Mouse (Mus musculus): ENCODE measurements around the gene Gm28778. TPM values are rescaled to one million over a fixed set of nuclear protein-coding genes. Genes with fewer than 3 reads are reported as not detected.

Gene Gm28778
- polyA plus RNA-seq, 1 experiment = not detected

Other genes with a start within 250 kb of the Gm28778 start
- 0.11 and 0.34 TPM in 2 replicates for gene Mstn, start 235.5 kb upstream of the Gm28778 start, polyA plus RNA-seq (2012; rRNA removed)
- gene 1700019A02Rik, start 109.5 kb upstream of the Gm28778 start, polyA plus RNA-seq (2012; rRNA removed) = not detected in 2 replicates
- 4.4 and 4.5 TPM in 2 replicates for gene Pms1, start 93 bp upstream of the Gm28778 start, polyA plus RNA-seq (2012; rRNA removed)
- gene Ormdl1, start within 50 bp of the Gm28778 start, polyA plus RNA-seq (2012; rRNA removed) = 11.0 and 13.4 TPM in 2 replicates
- 21.0 and 23.9 TPM in 2 replicates for gene Osgepl1, start 16.5 kb downstream of the Gm28778 start, polyA plus RNA-seq (2012; rRNA removed)
- not detected in 2 replicates for gene Asdurf, start 55.5 kb downstream of the Gm28778 start, polyA plus RNA-seq (2012; rRNA removed)
- 0.32 and 0.40 TPM in 2 replicates for gene Gm28551, start 55.6 kb downstream of the Gm28778 start, polyA plus RNA-seq (2012; rRNA removed)
- 16.7 and 17.5 TPM in 2 replicates for gene Asnsd1, start 55.6 kb downstream of the Gm28778 start, polyA plus RNA-seq (2012; rRNA removed)